Mouse (Mus musculus) mature B cell (primary cell): ENCODE measurements around the gene Nfix.

ENCODE experiments used
- in situ Hi-C: fragments of 300-500 bp; cut with MboI; formaldehyde crosslinking; loops from 2 replicates; pipeline ENCODE4 v1.14.3; 2019

The Nfix gene

DNA sequence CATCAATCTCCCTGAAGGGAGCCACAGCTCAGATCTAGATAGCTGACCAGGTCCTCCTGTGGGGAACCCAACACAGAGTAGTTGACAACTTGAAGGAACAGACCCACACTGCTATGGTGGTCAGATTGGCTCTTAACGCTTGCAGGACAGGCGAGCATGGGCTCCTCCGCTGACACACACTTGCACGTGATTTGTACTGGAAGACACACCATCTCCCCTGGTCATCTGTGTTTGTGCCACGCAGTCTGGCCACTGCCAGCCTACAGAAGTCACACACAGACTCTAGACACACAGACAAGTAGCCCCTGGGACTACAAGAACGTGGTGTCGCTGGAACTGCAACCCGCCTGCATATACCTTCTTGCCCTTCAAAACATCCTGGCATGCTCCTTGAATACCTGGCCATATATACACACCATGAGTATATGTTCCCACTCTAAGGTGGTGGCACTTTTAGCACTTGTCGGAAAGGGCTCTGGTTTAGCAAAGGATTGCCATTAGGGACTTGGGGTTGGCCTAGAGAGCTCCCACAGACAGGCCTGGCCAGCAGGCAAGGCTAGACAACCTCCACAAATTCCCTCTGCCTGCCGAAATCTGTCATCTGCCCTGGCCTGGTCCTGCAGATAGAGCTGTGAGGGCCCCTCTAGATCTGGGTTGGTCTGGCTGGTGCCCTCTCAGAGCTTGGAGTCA lies 1.6 kb downstream of the Nfix start:
- in situ Hi-C loops: no loop called here

GRCm38 (mm10) chr8:84797971-84798370 lies 2.2 kb downstream of the Nfix start:
- in situ Hi-C loops: no loop called here

GRCm38 (mm10) chr8:84797256-84797797 lies 2.8 kb downstream of the Nfix start:
- in situ Hi-C loops: no loop called here

DNA sequence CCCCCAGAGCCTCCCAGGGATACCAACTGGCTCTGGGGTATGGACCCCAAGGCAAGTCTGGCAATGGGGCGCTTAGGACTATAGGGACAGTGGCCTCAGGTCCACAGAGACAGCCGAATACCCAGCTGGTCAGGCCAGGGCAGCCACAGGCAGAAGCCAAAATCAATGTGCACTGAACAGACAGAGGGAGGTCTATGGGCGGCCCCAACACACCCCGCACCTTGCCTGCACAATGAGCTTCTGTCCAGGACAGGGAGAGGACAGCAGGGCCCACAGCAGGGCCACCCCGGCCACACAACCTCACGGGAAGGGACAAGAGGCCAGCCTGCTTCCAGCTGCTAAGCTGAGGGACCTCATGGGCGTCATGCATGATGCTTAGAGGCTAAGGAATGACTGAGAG lies 5.7 kb downstream of the Nfix start:
- in situ Hi-C loops: no loop called here

DNA sequence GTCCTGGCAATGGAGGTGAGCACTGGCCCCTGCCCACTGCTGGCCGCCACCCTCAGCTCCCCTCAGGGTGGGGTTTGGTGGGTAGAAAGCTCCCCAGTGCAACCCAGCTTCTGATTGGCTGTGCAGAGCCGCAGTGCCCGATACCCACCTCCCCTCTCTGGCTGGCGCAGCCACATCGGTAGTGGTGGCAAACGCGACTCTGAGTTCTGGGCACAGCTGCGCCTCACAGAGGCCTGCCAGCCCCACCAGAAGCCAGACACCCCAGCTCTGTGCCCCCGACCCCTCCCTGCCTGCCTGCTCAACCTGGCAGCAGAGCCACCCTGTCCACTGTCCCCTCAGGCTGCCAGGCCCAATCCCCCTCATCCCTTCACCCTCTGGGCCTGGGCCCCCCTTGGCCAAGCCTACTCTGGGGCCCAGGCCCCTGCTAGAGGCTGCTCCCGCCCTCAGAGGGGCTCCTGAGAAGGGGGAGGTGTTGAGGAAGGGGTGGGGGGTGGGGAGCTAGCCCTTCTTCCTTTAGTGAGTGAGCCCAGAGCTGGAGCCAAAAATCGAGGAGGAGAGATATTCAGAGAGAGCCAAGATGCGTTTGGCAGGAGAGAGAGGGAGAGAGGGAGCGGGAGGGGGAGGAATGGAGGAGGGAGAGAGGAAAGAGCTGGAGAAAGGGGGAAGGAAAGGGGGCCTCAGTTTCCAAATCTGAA lies 6.2 kb downstream of the Nfix start:
- in situ Hi-C loops: no loop called here

DNA sequence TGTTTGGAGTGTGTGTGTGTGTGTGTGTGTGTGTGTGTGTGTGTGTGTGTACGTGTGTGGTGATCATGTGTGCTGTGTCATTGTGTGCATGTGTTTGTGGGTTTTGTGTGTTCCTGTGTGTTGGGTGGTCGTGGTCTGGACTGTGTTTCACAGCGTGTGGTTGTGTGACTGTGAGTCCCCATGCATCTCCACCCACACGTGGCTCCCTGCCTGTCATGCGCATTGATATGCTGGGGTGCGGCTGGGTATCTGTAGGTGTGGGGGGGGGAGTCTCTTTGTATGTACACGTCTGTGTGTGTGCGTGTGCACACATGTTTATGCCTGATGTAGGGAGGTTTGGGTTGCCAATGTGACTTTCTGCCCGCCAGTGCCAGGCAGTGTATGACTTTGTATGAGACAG lies 7.0 kb downstream of the Nfix start:
- in situ Hi-C loops: no loop called here

DNA sequence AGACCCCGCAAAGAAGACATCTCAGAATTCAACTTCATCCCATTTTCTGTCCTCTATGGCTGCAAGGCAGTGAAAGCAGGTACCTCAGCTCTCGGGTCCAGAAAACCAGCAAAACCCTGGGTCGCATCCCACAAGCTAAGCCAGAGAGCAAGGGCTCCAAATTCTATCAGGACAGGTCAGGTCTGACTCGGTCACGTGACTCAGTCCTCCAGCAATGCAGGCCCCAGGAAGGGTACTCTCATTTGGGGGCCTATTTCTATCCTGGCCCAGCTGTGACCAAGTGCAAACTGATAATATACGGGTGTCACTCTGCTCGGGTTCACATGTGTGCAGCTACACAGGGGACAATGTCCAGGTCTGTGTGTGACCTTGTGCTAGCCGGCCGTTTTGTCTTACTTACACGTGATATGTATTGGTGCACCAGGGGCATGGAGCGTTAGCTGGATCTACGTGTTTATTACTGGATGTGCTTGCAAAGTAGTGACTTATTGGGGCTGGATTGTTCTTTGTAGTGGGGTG lies 7.7 kb downstream of the Nfix start:
- in situ Hi-C loops: no loop called here

- in situ Hi-C loops: no loop called here
These were observed 9.6 kb downstream of the Nfix start for GRCm38 (mm10) chr8:84790537-84790936.

DNA sequence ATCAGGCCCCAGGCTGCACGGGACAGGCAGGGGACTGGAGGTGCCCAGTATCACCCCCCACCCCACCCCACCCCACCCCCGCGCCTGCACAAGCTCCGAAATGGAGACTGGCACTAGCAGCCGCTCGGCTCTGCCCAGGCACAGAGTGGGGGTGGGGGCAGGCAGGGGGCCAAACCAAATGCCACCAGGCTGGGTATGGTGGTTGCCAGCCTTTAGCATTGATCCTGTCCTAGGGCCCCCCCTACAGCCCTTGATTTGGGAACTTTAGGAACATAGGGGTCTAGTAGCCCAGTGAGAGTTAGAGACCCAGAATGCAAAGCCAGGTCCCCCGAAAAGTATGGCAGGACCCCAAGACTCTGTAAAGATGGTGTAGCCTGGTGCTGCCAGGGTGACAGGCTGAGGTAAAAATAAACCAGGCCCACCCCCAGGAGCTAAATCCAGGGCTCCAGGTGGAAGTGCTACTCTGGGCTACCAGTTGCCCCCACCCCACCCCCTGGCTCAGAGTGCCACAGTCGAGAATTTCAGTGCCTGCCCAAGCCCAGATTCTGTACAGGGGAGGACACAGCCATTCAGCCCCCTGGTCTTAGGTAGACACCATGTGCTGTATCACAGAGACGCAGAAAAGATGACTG lies 10.2 kb downstream of the Nfix start:
- in situ Hi-C loops: no loop called here

- in situ Hi-C loops: no loop called here
These were observed 10.8 kb downstream of the Nfix start for GRCm38 (mm10) chr8:84789345-84789744.

DNA sequence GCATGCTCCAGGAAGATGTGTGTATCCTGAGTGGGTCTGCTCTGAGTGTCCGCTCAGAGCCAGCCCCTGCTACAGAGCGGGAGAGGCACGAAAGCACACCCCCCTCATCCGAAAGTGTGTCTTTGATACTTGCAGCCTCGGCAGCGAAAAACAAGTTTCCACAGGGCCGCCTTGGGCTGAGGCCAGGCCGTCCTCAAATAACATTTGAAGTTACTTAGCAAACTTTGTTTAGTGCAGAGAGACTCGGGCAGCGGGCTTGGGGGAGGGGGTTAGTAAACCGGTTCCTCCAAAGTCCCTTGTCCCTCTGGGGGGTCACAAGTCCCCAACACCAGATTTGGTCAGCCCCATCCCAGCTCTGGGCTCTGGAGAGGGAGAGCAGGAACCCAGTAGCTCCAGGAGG lies 11.2 kb downstream of the Nfix start:
- in situ Hi-C loops: no loop called here

DNA sequence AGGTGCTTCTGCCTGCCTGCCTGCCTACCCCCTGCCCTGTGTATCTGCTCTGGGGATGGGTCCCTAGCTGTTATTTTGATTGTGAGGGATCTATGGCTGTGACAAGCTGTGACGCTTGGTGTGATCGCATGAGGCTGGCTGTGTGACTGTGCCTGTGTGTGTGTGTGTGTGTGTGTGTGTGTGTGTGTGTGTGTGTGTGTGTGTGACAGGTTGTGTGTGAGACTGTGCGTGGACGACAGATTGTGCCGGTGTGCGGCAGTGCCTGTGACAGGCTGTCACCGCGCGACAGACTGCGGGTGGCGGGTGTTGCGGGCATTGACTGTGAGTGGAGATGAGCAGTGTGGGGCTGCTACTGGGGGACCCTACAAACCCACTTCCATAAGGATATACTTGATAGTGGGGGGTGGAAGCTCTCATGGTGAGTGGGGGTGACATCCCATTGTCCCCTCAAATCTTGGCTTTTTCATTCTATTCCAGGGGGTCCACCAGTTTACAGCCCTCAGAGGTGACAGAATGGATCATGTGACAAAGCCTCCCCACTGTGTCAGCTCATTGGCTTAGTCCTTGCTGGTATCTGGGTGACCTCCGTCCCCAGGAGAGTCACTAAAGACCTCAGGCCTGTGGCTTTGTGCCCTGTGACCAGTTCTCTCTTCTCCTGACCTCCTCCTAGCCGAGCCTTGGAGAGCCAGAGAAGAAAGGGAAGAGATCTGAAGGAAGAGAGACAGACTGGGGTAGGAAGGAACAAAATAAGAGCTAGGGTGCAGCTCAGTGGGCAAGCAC lies 12.4 kb downstream of the Nfix start:
- in situ Hi-C loops: no loop called here

GRCm38 (mm10) chr8:84786801-84787467 lies 13.2 kb downstream of the Nfix start:
- in situ Hi-C loops: no loop called here

GRCm38 (mm10) chr8:84785756-84786677 lies 14.1 kb downstream of the Nfix start:
- in situ Hi-C loops: no loop called here

- in situ Hi-C loops: no loop called here
These were observed 14.7 kb downstream of the Nfix start for GRCm38 (mm10) chr8:84785506-84785755.

DNA sequence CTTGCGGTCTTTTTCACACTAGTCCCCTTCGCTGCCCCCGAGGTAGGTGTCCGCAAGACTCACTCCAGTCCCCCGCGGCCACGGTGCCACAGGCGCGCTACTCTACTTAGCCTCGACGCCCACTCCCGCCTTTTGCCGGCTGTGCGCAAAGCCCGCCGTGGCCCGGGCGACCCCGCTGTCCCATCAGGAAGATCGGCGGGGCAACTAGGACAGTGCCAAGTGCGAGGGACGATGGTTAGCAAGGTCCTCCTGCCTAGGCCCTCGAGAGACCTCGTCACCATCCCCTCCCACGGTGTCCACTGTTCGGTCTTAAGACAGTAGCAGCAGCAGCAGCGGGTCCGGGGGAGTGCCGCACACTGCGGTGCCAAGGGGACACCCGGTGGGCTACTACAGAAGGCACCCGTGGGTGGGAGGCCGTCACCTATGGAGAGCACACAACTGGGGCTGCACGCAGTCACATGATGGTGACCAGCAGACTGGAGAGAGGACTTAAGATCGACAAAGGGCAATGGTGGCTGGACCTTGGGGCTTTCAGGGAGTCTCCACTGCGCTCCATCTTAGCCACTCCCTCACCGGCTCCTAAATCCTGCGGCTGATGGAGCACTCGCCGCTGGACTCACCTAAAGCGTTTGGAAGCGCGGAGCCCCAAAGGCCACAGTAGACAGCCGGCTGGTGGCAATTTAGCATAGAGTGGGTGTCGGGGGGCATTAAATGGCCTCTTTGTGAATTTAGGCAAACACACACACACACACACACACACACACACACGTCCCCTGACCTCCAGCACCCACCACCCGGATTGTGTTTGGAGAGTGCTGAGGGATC lies 15.3 kb downstream of the Nfix start:
- in situ Hi-C loops: no loop called here

DNA sequence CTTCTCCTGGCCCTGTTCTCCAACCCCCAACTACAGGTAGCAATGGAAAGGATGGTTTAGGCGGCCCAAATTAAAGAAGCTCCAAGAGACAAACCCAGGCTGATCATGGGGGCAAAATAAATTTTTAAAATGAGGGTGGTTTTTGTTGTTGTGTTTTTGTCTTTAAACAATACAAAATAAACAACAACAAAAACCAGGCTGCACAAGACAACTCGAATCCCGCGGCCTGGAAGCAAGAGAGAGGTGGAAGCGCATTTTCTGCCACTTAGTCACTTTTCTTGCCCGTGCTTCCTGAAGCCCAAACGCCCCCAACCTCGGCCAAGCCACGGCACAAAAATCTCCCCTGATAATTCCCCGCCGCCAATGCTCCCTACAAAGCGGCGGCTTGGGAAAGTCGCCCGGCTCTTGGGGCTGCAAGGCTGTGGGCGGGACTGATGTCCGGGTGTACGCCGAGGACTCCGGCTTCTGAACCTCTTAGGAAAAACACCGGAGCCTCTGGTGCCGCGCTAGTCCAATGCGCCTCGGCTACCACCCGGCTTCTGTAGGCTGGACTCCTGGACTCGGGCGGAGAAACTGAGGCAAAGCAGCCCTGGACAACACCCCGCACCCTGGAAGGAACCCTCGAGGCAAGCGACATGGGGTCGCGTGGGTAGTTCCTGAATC lies 16.1 kb downstream of the Nfix start:
- in situ Hi-C loops: no loop called here

- in situ Hi-C loops: no loop called here
These were observed 16.8 kb downstream of the Nfix start for GRCm38 (mm10) chr8:84783198-84783918.
